Mouse (Mus musculus) hematopoietic stem cell, adult 5-6 weeks (primary cell): ENCODE results near the gene Tmem171. TPM values are rescaled to one million over a fixed set of nuclear protein-coding genes. Genes with fewer than 3 reads are reported as not detected.
A peak's percentile ranks its signal among the peaks of the same experiment; 100 is the strongest.

Experiments
- ATAC-seq, 2 experiments: fragments of 125-278 bp in 1 of 2; replicated peaks in 1 of 2; 2 replicates each; pipeline ENCODE4 v1.8.0; 2016 to 2017; ENCODE audit warnings: inconsistent platforms in 2 of 2, mild to moderate bottlenecking in 2 of 2, moderate number of reproducible peaks in 2 of 2, low read depth in 1 of 2, moderate TSS enrichment in 1 of 2; ENCODE audit not compliant: low FRiP score in 2 of 2, poor library complexity in 2 of 2, severe bottlenecking in 2 of 2, insufficient read depth in 1 of 2, low TSS enrichment in 1 of 2
- total RNA-seq: library from RNA; stranded (forward); fragments of 172-1452, 232-1000 nt; gene quantifications from 2 replicates; pipeline ENCODE4 v1.2.3, GENCODE M21; 2017

Gene Tmem171
- total RNA-seq: 0.40 TPM in 1 of 2 replicates, not detected in the other

GRCm38 (mm10) chr13:98694773-98695314 is at the start of gene Tmem171:
Tmem171 (minus strand) TSS chr13:98694834.
- ATAC-seq: 0 out of 4 replicates have a peak, but pooled peaks of 1 of the 2 experiments have one; percentile 3

- ATAC-seq: no peak
Observed at GRCm38 (mm10) chr13:98743829-98744228, 49.2 kb upstream of the Tmem171 start.

- ATAC-seq: no peak
Observed at GRCm38 (mm10) chr13:98743214-98743613, 48.6 kb upstream of the Tmem171 start.

- ATAC-seq: no peak
Observed at GRCm38 (mm10) chr13:98738213-98738612, 43.6 kb upstream of the Tmem171 start.

GRCm38 (mm10) chr13:98733292-98733691 is 38.7 kb upstream of the Tmem171 start:
- no peak for ATAC-seq

GRCm38 (mm10) chr13:98729271-98730062 is 34.8 kb upstream of the Tmem171 start:
- ATAC-seq: no peak

- peak in 1 of 2 experiments; percentile 65; a peak in 1 of 4 replicates for ATAC-seq
Observed at GRCm38 (mm10) chr13:98726494-98726893, 31.9 kb upstream of the Tmem171 start.

- no peak for ATAC-seq
Observed at GRCm38 (mm10) chr13:98723430-98723829, 28.8 kb upstream of the Tmem171 start.

- ATAC-seq: no peak
Observed at GRCm38 (mm10) chr13:98722296-98722695, 27.7 kb upstream of the Tmem171 start.

GRCm38 (mm10) chr13:98716176-98716575 is 21.5 kb upstream of the Tmem171 start:
- no peak for ATAC-seq

GRCm38 (mm10) chr13:98715443-98715990 is 20.9 kb upstream of the Tmem171 start:
- ATAC-seq: no peak

- ATAC-seq: no peak
Observed at GRCm38 (mm10) chr13:98710655-98711054, 16.0 kb upstream of the Tmem171 start.

- no peak for ATAC-seq
Observed at GRCm38 (mm10) chr13:98710236-98710635, 15.6 kb upstream of the Tmem171 start.

- no peak for ATAC-seq
Observed at GRCm38 (mm10) chr13:98705501-98705900, 10.9 kb upstream of the Tmem171 start.

GRCm38 (mm10) chr13:98703786-98704185 is 9.2 kb upstream of the Tmem171 start:
- no peak for ATAC-seq

- no peak for ATAC-seq
Observed at GRCm38 (mm10) chr13:98702361-98702760, 7.7 kb upstream of the Tmem171 start.

- ATAC-seq: no peak
Observed at GRCm38 (mm10) chr13:98701309-98701675, 6.7 kb upstream of the Tmem171 start.

- no peak for ATAC-seq
Observed at GRCm38 (mm10) chr13:98700661-98701308, 6.2 kb upstream of the Tmem171 start.
